Mouse (Mus musculus) hindbrain, embryonic 15.5 days (tissue): ENCODE measurements around the gene Usp16. TPM values are rescaled to one million over a fixed set of nuclear protein-coding genes. Genes with fewer than 3 reads are reported as not detected.

Source experiments
- ATAC-seq: fragments of 200-750 bp; cut with Nextera tagmentation; 2 replicates; pipeline ENCODE4 v1.8.0; 2017; ENCODE audit warnings: low read depth, moderate number of reproducible peaks, moderate TSS enrichment; ENCODE audit not compliant: low FRiP score
- H3K27ac ChIP-seq: fragments of 300-500 bp; sonication (generic); replicated peaks from 2 replicates; pipeline ENCODE4 v1.5.1; 2015; ENCODE audit warnings: mild to moderate bottlenecking, inconsistent platforms
- H3K27me3 ChIP-seq: fragments of 300-500 bp; sonication (generic); 2 replicates; pipeline ENCODE4 v1.6.1; 2015; ENCODE audit warnings: control low read depth, inconsistent platforms
- H3K36me3 ChIP-seq: fragments of 300-500 bp; sonication (generic); 2 replicates; pipeline ENCODE4 v1.6.1; 2015; ENCODE audit warnings: control low read depth, inconsistent platforms
- H3K4me1 ChIP-seq: fragments of 300-500 bp; sonication (generic); replicated peaks from 2 replicates; pipeline ENCODE4 v1.6.1; 2015; ENCODE audit warnings: control low read depth, inconsistent platforms
- H3K4me2 ChIP-seq: fragments of 300-500 bp; sonication (generic); 2 replicates; pipeline ENCODE4 v1.6.1; 2015; ENCODE audit warnings: moderate library complexity, mild to moderate bottlenecking, inconsistent platforms
- H3K4me3 ChIP-seq: fragments of 300-500 bp; sonication (generic); 2 replicates; pipeline ENCODE4 v1.5.1; 2015; ENCODE audit warnings: mild to moderate bottlenecking, inconsistent platforms
- H3K9ac ChIP-seq: fragments of 300-500 bp; sonication (generic); 2 replicates; pipeline ENCODE4 v1.6.1; 2015; ENCODE audit warnings: inconsistent platforms
- H3K9me3 ChIP-seq: fragments of 300-500 bp; sonication (generic); 2 replicates; pipeline ENCODE4 v1.6.1; 2016; ENCODE audit warnings: control low read depth, inconsistent platforms
- WGBS: fragments of 180-500 bp; shearing (Covaris S2); methylation state at CpG from one replicate; pipeline ENCODE4 v1.1.7; 2015; 5-methylcytosine and 5-hydroxymethylcytosine counted together
- polyA plus RNA-seq: library from polyadenylated mRNA; unstranded; fragments of >200 nt; fragmentation: Nextera tagmentation; extraction: Ambion mirVana; gene quantifications from 2 replicates; pipeline ENCODE4 v1.2.1, GENCODE M21; 2015

Gene Usp16
- polyA plus RNA-seq, 1 experiment from 2014 or later: 50.6 TPM

DNA sequence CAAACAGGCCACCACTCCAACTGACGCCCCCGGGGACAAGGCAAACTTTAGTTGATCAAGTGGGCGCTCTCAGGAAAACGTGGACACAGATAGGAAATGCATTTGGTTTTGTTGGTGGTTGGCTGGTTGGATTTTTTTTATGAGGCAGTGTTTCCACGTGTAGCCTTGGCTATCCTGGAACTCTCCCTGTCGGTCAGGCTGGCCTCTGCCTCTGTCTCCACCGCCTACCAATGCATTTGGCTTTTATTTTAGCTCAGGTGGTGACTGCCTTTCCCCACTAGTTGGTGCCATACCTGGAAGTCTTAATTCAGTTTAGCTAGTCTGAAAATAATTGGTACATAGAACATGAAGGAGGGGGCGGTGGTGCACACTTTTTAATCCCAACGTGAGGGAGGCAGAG is 13.4 kb upstream of the Usp16 start:
- H3K9ac ChIP-seq: peak overlapping the region; percentile 93
- peaks cover 18% of the 10 kb centered on the region for H3K4me1 ChIP-seq
- H3K4me3 ChIP-seq: peak overlapping the region; percentile 96
- H3K36me3 ChIP-seq: no peaks in the 10 kb centered on the region
- peak overlapping the region; percentile 75 for H3K4me2 ChIP-seq
- peak overlapping the region; percentile 98; the same call in 1 of the 2 replicates for H3K27ac ChIP-seq
- no peak for ATAC-seq
- WGBS: 24% methylated on average over 9 of the region's 9 CpGs
- no peaks in the 10 kb centered on the region for H3K9me3 ChIP-seq
- no peaks in the 10 kb centered on the region for H3K27me3 ChIP-seq

DNA sequence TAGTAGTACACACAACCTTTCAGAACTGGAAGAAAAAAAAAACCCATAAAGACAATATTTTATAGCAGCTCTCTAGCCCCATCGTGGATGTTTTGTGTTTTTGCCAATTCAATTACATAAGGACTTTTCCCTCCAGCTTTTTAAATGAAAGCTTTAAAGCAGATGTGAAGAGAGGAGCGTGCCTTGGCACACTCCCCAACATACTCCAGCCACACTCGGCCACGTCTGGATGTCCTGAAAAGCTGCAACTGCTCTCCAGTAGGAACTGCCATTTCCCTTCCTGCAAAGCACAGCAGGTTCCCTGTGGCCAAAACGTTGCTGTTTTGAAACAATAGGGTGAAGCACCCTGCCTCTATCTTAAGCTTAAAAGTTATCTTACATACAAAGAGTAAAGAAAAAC is 12.2 kb upstream of the Usp16 start:
- Histone ChIP-seq H3K9ac (no peak overlapping the region), H3K9me3 (no peaks in the 10 kb centered on the region), H3K4me3 (no peak overlapping the region), H3K27ac (no peak overlapping the region), H3K27me3 (no peaks in the 10 kb centered on the region), H3K36me3 (no peaks in the 10 kb centered on the region), H3K4me2 (no peak overlapping the region), H3K4me1 (peaks cover 18% of the 10 kb centered on the region)
- ATAC-seq: no peak
- WGBS: 65% methylated on average over 5 of the region's 5 CpGs

DNA sequence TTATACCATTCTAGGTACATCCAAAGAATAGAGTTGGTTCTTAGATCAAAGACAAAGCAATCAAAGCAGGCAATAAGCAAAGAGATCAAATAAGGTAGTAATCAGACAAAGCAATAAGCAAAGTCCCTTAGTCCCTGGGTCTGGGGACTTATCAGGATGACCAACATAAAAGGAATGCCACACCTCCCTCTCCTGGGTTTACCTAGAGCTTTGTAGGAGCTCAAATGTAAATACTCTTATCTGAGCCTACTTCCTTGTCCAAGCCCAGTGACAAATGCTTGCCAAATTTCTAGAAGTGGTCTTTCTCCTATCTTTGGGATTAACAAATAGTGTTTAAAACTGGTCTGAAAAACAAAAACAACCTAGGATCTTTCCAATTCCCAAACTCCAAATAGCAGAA is 11.3 kb upstream of the Usp16 start:
- Histone ChIP-seq H3K4me1 (peaks cover 18% of the 10 kb centered on the region), H3K9me3 (no peaks in the 10 kb centered on the region), H3K4me3 (no peak overlapping the region), H3K27ac (no peak overlapping the region), H3K9ac (no peak overlapping the region), H3K27me3 (no peaks in the 10 kb centered on the region), H3K36me3 (no peaks in the 10 kb centered on the region), H3K4me2 (no peak overlapping the region)
- no peak for ATAC-seq

DNA sequence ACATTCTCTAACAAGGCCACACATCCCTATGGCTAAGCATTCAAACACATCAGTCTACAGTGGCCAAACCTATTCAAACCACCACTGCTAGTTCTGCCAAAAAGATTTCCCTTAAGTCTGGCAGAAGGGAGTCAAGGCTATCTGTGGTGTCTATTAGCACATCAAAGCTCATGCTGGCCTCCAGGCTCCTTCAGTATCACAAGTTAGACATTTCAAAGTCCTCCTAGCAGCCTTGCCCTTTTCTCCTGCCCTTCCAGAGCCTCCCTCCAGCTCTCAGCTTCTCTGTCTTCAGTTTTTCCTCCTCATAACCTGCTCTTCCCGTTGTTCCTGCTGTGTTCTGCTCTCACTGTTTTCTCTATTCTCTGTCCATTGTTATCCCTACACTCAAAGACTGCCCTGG is 10.4 kb upstream of the Usp16 start:
- no peaks in the 10 kb centered on the region for H3K27me3 ChIP-seq
- no peak overlapping the region for H3K27ac ChIP-seq
- H3K9ac ChIP-seq: no peak overlapping the region
- no peaks in the 10 kb centered on the region for H3K9me3 ChIP-seq
- H3K36me3 ChIP-seq: no peaks in the 10 kb centered on the region
- H3K4me1 ChIP-seq: peaks cover 18% of the 10 kb centered on the region
- no peak overlapping the region for H3K4me3 ChIP-seq
- H3K4me2 ChIP-seq: no peak overlapping the region
- 48% methylated on average over 1 of the region's 1 CpGs for WGBS
- no peak for ATAC-seq

DNA sequence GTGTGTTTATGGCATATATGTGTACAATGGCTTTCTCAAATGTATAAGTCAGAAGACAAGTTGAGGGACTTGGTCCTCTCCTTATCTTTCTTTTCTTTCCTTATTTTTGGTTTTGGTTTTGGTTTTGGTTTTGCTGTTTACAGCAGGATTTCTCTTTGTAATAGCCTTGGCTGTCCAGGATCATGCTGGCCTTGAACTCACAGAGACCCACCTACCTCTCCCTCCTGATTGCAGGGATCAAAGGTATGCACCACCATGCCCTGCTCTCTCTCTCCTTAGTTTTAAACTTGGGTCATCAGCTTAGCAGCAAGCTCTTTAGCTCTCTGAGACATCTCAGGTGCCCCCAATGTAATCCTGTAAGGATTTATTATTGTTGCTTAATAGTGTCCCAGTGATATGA is 9.4 kb upstream of the Usp16 start:
- Histone ChIP-seq H3K27ac (no peak overlapping the region), H3K4me3 (no peak overlapping the region), H3K9me3 (no peaks in the 10 kb centered on the region), H3K4me2 (no peak overlapping the region), H3K4me1 (peaks cover 11% of the 10 kb centered on the region), H3K36me3 (no peaks in the 10 kb centered on the region), H3K27me3 (no peaks in the 10 kb centered on the region), H3K9ac (no peak overlapping the region)
- ATAC-seq: no peak

DNA sequence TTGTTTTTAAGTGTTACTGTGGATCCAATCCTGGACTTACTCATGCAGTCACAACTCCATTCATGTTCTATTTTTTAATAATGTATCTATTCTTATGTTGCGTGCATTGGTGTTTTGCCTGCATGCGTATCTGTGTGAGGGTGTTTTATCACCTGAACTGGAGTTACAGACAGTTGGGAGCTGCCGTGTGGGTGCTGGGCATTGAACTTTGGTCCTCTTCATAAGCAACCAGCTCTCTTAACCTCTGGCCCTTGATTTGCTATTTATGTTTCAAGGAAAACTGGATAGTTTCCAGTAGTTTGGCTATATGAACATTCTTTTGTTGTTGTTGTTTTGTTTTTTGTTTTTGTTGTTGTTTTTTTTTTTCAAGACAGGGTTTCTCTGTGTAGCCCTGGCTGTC is 9.0 kb upstream of the Usp16 start:
- Histone ChIP-seq H3K27me3 (no peaks in the 10 kb centered on the region), H3K9me3 (no peaks in the 10 kb centered on the region), H3K4me3 (no peak overlapping the region), H3K4me1 (peaks cover 11% of the 10 kb centered on the region), H3K4me2 (no peak overlapping the region), H3K9ac (no peak overlapping the region), H3K27ac (no peak overlapping the region), H3K36me3 (no peaks in the 10 kb centered on the region)
- 95% methylated on average over 3 of the region's 3 CpGs for WGBS
- ATAC-seq: no peak

DNA sequence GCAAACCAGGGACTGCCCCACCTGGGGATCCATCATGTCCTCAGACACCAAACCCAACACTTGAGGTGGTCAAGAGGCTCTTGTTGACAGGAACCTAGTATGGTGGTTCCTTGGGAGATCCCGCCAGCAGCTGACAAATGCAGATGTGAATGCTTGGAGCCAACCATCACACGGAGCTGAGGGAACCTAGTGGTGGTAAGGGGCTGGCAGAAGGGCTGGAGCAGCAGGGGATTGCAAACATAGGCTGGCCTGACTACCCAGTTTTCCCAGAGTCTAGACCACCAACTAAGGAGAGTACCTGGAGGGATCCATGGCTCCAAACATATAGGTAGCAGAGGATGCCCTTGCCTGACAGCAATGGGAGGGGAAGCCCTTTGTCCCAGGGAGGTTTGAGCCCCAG is 1.3 kb upstream of the Usp16 start:
- Histone ChIP-seq H3K4me1 (peaks cover 21% of the 10 kb centered on the region), H3K36me3 (no peaks in the 10 kb centered on the region), H3K4me2 (no peak overlapping the region), H3K9ac (no peak overlapping the region), H3K4me3 (no peak overlapping the region), H3K27ac (no peak overlapping the region), H3K9me3 (no peaks in the 10 kb centered on the region), H3K27me3 (no peaks in the 10 kb centered on the region)
- 80% methylated on average over 2 of the region's 2 CpGs for WGBS
- ATAC-seq: no peak

DNA sequence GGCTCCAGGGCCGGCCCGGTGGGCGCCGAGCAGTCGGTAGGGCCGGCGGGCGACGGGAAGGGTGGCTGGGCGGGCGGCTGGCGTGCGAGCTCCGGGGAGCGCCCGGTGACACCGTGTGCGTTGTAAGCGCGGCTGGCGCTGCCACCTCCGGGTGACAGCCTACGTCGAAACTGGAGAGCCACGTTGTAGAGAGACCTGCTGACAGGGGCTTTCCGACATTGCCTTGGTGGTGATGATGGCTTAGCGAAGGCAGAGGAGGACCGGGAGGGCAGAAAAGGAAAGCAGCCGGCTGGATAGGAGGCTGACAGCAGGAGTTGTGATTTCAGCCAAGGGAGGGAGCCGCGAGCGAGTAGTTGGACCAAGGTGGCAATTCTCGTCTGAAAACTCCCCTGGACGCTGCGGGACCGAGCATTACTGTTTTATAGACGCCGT is 693 bp downstream of the Usp16 start:
- H3K36me3 ChIP-seq: peaks cover 8% of the 10 kb centered on the region; the same call in 1 of the 2 replicates
- ATAC-seq: no peak; the same call in 1 of the 2 replicates
- no peaks in the 10 kb centered on the region for H3K9me3 ChIP-seq
- H3K4me1 ChIP-seq: peaks cover 21% of the 10 kb centered on the region
- peak overlapping the region; percentile 77 for H3K27ac ChIP-seq
- peak overlapping the region; percentile 60 for H3K9ac ChIP-seq
- 1% methylated on average over 38 of the region's 38 CpGs for WGBS
- peak overlapping the region; percentile 89 for H3K4me3 ChIP-seq
- H3K27me3 ChIP-seq: no peaks in the 10 kb centered on the region
- H3K4me2 ChIP-seq: peak overlapping the region; percentile 91

DNA sequence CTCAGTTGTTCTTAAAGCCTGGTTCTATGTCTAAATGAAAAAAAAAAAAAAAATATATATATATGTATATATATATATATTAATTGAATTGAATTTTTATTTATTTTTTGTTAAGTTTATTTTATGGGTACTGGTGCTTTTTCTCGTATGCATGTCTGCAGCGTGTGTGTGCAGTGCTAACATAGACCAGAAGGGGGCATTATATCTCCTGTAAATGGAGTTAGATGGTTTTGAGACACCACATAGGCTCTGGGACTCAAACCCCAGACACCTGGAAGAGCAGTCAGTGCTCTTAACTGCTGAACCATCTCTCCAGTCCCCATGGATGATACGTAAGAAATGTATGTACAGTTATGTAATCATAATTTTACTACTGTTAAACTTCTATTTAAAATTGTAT is 4.2 kb downstream of the Usp16 start:
- no peaks in the 10 kb centered on the region for H3K27me3 ChIP-seq
- H3K4me1 ChIP-seq: peaks cover 21% of the 10 kb centered on the region
- no peak overlapping the region for H3K4me2 ChIP-seq
- H3K36me3 ChIP-seq: peaks cover 31% of the 10 kb centered on the region
- 95% methylated on average over 3 of the region's 3 CpGs for WGBS
- no peak overlapping the region for H3K4me3 ChIP-seq
- H3K9ac ChIP-seq: no peak overlapping the region
- H3K9me3 ChIP-seq: no peaks in the 10 kb centered on the region
- no peak overlapping the region for H3K27ac ChIP-seq
- ATAC-seq: no peak

DNA sequence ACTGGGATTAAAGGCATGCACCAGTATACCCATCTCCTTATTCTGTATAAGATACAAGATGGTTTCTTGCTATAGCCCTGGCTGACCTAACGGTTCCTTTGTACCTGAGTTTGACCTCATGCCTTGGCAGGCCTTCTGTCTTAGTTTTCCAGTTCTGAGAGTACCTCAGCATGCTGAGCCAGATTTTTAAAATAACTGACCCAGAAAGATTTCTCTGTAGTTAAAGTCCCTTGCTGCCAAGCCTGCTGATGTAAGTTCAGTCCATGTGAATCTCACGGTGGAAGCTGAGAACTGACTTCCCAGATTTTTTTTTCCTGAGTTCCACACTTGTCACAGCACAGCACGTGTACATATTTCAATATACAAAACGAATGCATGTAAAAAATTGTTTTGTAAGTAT is 16.1 kb downstream of the Usp16 start:
- no peak for ATAC-seq
- H3K9me3 ChIP-seq: no peaks in the 10 kb centered on the region
- H3K36me3 ChIP-seq: peaks cover 76% of the 10 kb centered on the region
- no peak overlapping the region for H3K27ac ChIP-seq
- no peak overlapping the region for H3K4me2 ChIP-seq
- no peaks in the 10 kb centered on the region for H3K27me3 ChIP-seq
- H3K9ac ChIP-seq: no peak overlapping the region
- H3K4me3 ChIP-seq: no peak overlapping the region
- H3K4me1 ChIP-seq: no peaks in the 10 kb centered on the region
- WGBS: 92% methylated on average over 4 of the region's 4 CpGs

DNA sequence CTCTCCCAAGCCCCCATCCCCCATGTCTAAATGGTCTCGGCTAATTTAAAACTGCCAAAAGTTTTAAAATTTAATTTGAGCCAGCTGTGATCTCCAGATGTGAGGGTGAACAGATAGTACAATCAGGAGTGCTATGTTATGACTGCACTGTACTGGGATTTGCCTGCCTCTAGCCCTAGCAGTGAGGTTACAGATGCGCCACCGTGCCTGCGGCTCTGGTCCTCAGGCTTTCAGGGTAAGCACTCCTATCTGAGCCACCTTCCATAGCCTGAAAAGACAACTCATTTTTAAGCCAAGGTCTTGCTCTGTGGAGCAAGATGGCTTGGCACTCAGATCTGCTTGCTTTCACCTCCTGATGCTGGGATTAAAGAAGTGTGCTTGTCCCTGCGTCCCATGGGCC is 29.9 kb downstream of the Usp16 start:
- Histone ChIP-seq H3K4me1 (no peaks in the 10 kb centered on the region), H3K27ac (no peak overlapping the region), H3K9ac (no peak overlapping the region), H3K4me2 (no peak overlapping the region), H3K36me3 (peaks cover 86% of the 10 kb centered on the region), H3K4me3 (no peak overlapping the region), H3K9me3 (no peaks in the 10 kb centered on the region), H3K27me3 (no peaks in the 10 kb centered on the region)
- no peak for ATAC-seq
- 95% methylated on average over 5 of the region's 5 CpGs for WGBS

DNA sequence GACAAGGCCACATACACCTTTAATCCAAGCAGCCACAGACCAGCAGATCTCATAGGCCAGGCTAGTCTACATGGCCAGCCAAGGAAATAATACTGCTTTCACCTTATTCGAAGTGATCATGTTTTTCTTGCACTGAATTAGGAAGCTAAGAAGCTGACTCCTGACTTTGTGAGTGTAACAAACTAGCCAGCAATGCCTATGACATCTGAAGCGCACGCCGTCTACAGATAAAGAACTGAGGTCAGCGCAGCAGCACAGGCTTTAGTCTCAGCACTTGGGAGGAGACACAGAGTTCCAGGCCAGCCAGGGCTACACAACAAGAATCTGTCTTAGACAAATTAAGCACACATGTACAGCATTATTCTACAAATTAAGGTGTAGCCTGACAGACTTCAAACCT is 32.2 kb downstream of the Usp16 start:
- no peak for ATAC-seq
- 96% methylated on average over 5 of the region's 5 CpGs for WGBS
- Histone ChIP-seq H3K4me1 (no peaks in the 10 kb centered on the region), H3K4me3 (no peak overlapping the region), H3K9me3 (no peaks in the 10 kb centered on the region), H3K27me3 (no peaks in the 10 kb centered on the region), H3K9ac (no peak overlapping the region), H3K27ac (no peak overlapping the region), H3K4me2 (no peak overlapping the region), H3K36me3 (peaks cover 92% of the 10 kb centered on the region)

DNA sequence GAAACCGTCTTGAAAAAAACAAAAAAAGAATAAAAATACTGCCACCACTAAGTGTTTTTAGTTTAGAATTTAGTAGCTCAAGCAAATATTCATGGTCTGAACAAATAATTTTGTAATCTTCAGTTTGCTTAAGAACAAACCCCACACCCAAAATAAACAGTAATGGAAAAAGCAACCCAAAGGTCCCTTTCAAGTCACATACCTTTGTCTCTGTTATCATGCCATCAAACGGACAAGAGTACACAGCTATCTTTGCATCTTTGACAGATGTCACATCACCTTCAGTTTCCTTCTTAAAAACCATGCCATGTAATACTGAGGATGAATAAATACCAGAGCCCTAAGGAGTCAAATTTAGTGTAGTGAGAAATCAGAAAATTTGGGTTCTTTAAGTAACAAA is 34.1 kb downstream of the Usp16 start:
- H3K9me3 ChIP-seq: no peaks in the 10 kb centered on the region
- H3K9ac ChIP-seq: no peak overlapping the region
- H3K4me2 ChIP-seq: no peak overlapping the region
- no peak overlapping the region for H3K27ac ChIP-seq
- no peak for ATAC-seq
- 95% methylated on average over 2 of the region's 2 CpGs for WGBS
- no peaks in the 10 kb centered on the region for H3K27me3 ChIP-seq
- no peaks in the 10 kb centered on the region for H3K4me1 ChIP-seq
- no peak overlapping the region for H3K4me3 ChIP-seq
- peaks cover 92% of the 10 kb centered on the region for H3K36me3 ChIP-seq
